Mouse (Mus musculus) mammary gland, adult 2 months (tissue): ENCODE data around the gene Gm38119. TPM values are rescaled to one million over a fixed set of nuclear protein-coding genes. Genes with fewer than 3 reads are reported as not detected.

ENCODE experiments used
- polyA plus RNA-seq: library from polyadenylated mRNA; depleted of rRNA; stranded (reverse); fragments of >200 nt; gene quantifications from 2 replicates; pipeline ENCODE4 v1.2.3, GENCODE M21; 2012; ENCODE audit warnings: low replicate concordance; rRNA removed

The Gm38119 gene
- polyA plus RNA-seq: not detected in 2 replicates

DNA sequence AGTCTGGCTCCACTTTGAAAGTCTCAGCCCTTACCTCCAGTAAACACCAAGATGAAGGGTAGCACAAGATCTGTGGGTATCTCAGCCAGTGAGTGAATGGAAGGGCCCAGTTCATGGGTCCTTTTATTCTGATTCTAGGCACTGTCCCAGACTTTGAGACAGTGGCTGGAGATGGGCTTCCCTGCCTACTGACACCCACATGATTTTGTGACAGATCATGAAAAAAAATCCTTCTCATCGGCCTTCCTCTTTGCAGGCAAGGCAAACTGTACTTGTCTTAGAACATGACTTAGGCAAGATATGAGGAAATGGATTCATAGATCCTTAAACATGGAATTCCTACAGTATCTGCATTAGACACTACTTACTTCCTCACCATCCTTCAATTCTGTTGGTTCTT is at the start of gene Gm38119:
Gene Gm38119, minus strand, starts transcription at position 101 of the 400 bp plus-strand sequence.

DNA sequence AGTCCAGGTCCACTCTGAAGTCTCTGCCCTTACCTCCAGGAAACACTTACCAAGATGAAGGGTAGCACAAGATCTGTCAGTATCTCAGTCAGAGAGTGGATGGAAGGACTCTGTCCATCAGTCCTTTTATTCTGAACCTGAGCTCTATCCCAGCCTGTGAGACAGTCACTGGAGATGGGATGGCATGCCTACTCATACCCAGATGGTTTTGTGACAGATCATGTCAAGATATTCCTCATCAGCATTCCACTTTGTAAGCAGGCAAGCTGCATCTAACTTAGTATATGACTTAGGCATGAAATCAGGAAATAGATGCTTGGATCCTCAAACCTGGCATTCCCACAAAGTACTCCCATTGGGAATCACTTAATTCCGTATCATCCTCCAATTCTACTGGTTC is 39.9 kb upstream of the Gm38119 start, which contains the start of gene Lce1i:
Gene Lce1i, minus strand, starts transcription at position 101 of the 400 bp plus-strand sequence.

DNA sequence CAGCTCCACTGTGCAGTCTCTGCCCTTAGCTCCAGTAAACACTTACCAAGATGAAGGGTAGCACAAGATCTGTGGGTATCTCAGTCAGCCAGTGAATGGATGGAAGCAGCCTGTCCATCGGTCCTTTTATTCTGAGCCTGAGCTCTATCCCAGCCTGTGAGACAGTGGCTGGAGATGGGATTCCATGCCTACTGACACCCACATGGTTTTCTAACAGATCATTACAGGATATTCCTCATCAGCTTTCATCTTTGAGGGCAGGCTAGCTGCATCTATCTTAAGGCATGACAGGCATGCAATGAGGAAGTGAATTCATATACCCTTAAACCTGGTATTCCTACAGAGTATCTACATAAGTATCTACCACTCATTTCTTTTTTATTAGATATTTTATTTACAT is 26.1 kb upstream of the Gm38119 start, which contains the start of gene Lce1h:
Gene Lce1h, minus strand, starts transcription at position 101 of the 400 bp plus-strand sequence.

DNA sequence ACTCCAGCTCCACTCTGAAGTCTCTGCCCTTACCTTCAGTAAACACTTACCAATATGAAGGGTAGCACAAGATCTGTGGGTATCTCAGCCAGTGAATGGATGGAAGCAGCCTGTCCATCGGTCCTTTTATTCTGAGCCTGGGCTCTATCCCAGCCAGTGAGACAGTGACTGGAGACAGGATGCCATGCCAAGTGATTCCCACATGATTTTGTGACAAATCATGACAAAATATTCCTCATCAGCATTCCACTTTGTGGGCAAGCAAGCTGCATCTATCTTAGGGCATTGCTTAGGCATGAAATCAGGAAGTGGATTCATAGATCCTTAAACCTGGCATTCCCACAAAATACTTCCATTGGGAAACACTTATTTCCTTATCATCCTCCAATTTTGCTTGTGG is 13.3 kb upstream of the Gm38119 start, which contains the start of gene Lce1g:
Gene Lce1g, minus strand, starts transcription at position 101 of the 400 bp plus-strand sequence.

DNA sequence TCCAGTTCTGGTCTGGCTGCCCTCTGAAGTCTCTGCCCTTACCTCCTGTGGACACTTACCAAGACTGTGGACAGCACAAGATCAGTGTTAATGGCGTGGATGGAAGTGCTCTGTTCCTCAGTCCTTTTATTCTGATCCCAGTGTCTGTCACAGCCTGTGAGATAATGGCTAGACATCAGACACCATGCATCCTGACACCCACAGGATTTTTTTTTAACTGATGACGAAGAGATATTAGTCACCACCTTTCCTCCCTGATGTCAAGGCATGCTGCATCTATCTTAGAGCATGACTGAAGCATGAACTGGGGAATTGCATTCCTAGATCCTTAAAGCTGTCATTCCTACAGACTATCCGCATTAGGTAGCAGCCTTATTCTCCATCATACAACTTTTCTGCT is 18.6 kb downstream of the Gm38119 start, which contains the start of gene Lce1f:
Gene Lce1f, minus strand, starts transcription at position 101 of the 400 bp plus-strand sequence.

DNA sequence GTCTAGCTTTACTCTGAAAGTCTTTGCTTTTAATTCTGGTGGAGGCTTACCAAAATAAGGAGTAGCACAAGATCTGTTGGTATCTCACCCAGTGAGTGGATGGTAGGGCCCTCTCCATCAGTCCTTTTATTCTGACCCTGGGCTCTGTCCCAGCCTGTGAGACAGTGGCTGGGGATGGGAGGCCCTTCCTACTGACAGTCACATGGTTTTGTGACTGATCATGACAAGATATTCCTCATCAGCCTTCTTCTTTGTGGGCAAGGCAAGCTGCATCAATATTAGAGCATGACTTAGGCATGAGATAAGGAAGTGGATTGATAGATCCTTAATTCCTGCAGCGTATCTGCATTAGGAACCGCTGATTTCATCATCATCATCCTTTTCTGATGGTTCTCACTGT is 29.9 kb downstream of the Gm38119 start, which contains the start of gene Lce1e:
Gene Lce1e, minus strand, starts transcription at position 101 of the 400 bp plus-strand sequence.

Other genes starting within 250 kb of the Gm38119 start
- gene Sprr4, start 238.6 kb downstream of the Gm38119 start, polyA plus RNA-seq: not detected in 2 replicates
- gene 2310046K23Rik, start 204.6 kb downstream of the Gm38119 start, polyA plus RNA-seq: 5.7 TPM in 1 of 2 replicates, not detected in the other
- 1.4 TPM in 1 of 2 replicates, not detected in the other for gene Ivl, start 165.4 kb downstream of the Gm38119 start, polyA plus RNA-seq
- gene Smcp, start 150.1 kb downstream of the Gm38119 start, polyA plus RNA-seq: 0.24 TPM in 1 of 2 replicates, not detected in the other
- gene 2210017I01Rik, start 131.6 kb downstream of the Gm38119 start, polyA plus RNA-seq: 0.20 TPM in 1 of 2 replicates, not detected in the other
- 0.66 and 1.3 TPM in 2 replicates for gene Lce6a, start 117.4 kb downstream of the Gm38119 start, polyA plus RNA-seq
- gene Lce1a1, start 90.8 kb downstream of the Gm38119 start, polyA plus RNA-seq: 0.86 and 4.6 TPM in 2 replicates
- 1.4 and 8.5 TPM in 2 replicates for gene Lce1b, start 82.2 kb downstream of the Gm38119 start, polyA plus RNA-seq
- gene Lce1a2, start 68.8 kb downstream of the Gm38119 start, polyA plus RNA-seq: 0.92 and 8.4 TPM in 2 replicates
- 1.2 and 5.9 TPM in 2 replicates for gene Lce1c, start 59.8 kb downstream of the Gm38119 start, polyA plus RNA-seq
- gene Lce1d, start 51.9 kb downstream of the Gm38119 start, polyA plus RNA-seq: 0.31 and 3.0 TPM in 2 replicates
- 0.93 TPM in 1 of 2 replicates, not detected in the other for gene Lce1e, start 30.0 kb downstream of the Gm38119 start, polyA plus RNA-seq
- 0.91 TPM in 1 of 2 replicates, not detected in the other for gene Lce1f, start 18.7 kb downstream of the Gm38119 start, polyA plus RNA-seq
- not detected in 2 replicates for gene Lce1g, start 13.2 kb upstream of the Gm38119 start, polyA plus RNA-seq
- 0.22 and 0.56 TPM in 2 replicates for gene Lce1h, start 26.0 kb upstream of the Gm38119 start, polyA plus RNA-seq
- gene Lce1i, start 39.8 kb upstream of the Gm38119 start, polyA plus RNA-seq: 1.3 TPM in 1 of 2 replicates, not detected in the other
- gene Lce1j, start 51.4 kb upstream of the Gm38119 start, polyA plus RNA-seq: 0.95 TPM in 1 of 2 replicates, not detected in the other
- 0.76 TPM in 1 of 2 replicates, not detected in the other for gene Lce1k, start 68.8 kb upstream of the Gm38119 start, polyA plus RNA-seq
- 0.30 and 3.9 TPM in 2 replicates for gene Kprp, start 88.2 kb upstream of the Gm38119 start, polyA plus RNA-seq
- 5.9 TPM in 1 of 2 replicates, not detected in the other for gene Lce1l, start 112.2 kb upstream of the Gm38119 start, polyA plus RNA-seq
- gene 2310050C09Rik, start 131.1 kb upstream of the Gm38119 start, polyA plus RNA-seq: 0.25 and 9.0 TPM in 2 replicates
- not detected in 2 replicates for gene Lce3a, start 187.1 kb upstream of the Gm38119 start, polyA plus RNA-seq
- gene Lce3b, start 193.9 kb upstream of the Gm38119 start, polyA plus RNA-seq: not detected in 2 replicates
- gene Lce3c, start 205.4 kb upstream of the Gm38119 start, polyA plus RNA-seq: not detected in 2 replicates
- not detected in 2 replicates for gene Lce3d, start 218.3 kb upstream of the Gm38119 start, polyA plus RNA-seq
- not detected in 2 replicates for gene Lce3e, start 228.0 kb upstream of the Gm38119 start, polyA plus RNA-seq